Mouse (Mus musculus): Measurements from ENCODE around the gene Rogdi. TPM values are rescaled to one million over a fixed set of nuclear protein-coding genes. Genes with fewer than 3 reads are reported as not detected.

Rogdi gene
- polyA plus RNA-seq (2012; rRNA removed), result 35.8 and 45.7 TPM in 2 replicates
- 39.3 and 42.0 TPM in 2 replicates for polyA plus RNA-seq (2014; fragmentation: Nextera tagmentation; extraction: Ambion mirVana)

- peak within 1 kb of the TSS; percentile 62 for H3K4me2 ChIP-seq (ENCODE audit: low read depth)
- peak within 1 kb of the TSS; percentile 60 to 62 for H3K4me3 ChIP-seq (ENCODE audit: insufficient read depth in 1 of 2, low read depth in 2 of 2, low read length in 2 of 2)
- H3K9me3 ChIP-seq (ENCODE audit: control insufficient read depth, low read length), result no peaks in the 10 kb centered on the region
- ATAC-seq (ENCODE audit: insufficient read depth) (peak; percentile 91), DNase-seq (ENCODE audit: low read depth in 3 of 3, low spot score in 3 of 3) (peak; percentile 97)
- WGBS (ENCODE audit: insufficient replicate concordance), result under 1% methylated on average over 63 of the region's 63 CpGs
- H3K27me3 ChIP-seq (ENCODE audit: control insufficient read depth, insufficient read depth, low read length), result no peaks in the 10 kb centered on the region
- peak within 1 kb of the TSS; percentile 4 for H3K9ac ChIP-seq (replicated peaks)
- H3K27ac ChIP-seq, result no peak within 1 kb of the TSS
- TF ChIP-seq CTCF (IDR thresholded peaks at IDR 0.05; ENCODE audit: low read depth), result peak; percentile 29; the same call in 1 of the 2 replicates
- no peak for TF ChIP-seq EP300 (IDR thresholded peaks at IDR 0.05; ENCODE audit: low read depth)
- H3K36me3 ChIP-seq (replicated peaks; ENCODE audit: control insufficient read depth, insufficient read depth, low read depth), result peaks cover 35% of the 10 kb centered on the region
- peaks cover 7 to 22% of the 10 kb centered on the region in 2 experiments; a peak in 3 of 4 replicates for H3K4me1 ChIP-seq (replicated peaks; ENCODE audit: control insufficient read depth in 2 of 2, insufficient read depth in 2 of 2, low read length in 1 of 2)
Observed at GRCm38 (mm10) chr16:5013054-5013838, at the start of gene Rogdi. TSS of gene Rogdi (minus strand) at chr16:5013553.

- Histone ChIP-seq H3K27ac (no peak overlapping the region), H3K4me1 (replicated peaks; ENCODE audit: control insufficient read depth in 2 of 2, insufficient read depth in 2 of 2, low read length in 1 of 2) (no peaks in the 10 kb centered on the region), H3K9ac (replicated peaks) (no peak overlapping the region), H3K4me3 (ENCODE audit: insufficient read depth in 1 of 2, low read depth in 2 of 2, low read length in 2 of 2) (no peak overlapping the region), H3K9me3 (ENCODE audit: control insufficient read depth, low read length) (no peaks in the 10 kb centered on the region), H3K36me3 (replicated peaks; ENCODE audit: control insufficient read depth, insufficient read depth, low read depth) (peaks cover 50% of the 10 kb centered on the region), H3K4me2 (ENCODE audit: low read depth) (no peak overlapping the region), H3K27me3 (ENCODE audit: control insufficient read depth, insufficient read depth, low read length) (no peaks in the 10 kb centered on the region)
- ATAC-seq (ENCODE audit: insufficient read depth) (no peak), DNase-seq (ENCODE audit: low read depth in 3 of 3, low spot score in 3 of 3) (no peak)
- 77% methylated on average over 1 of the region's 1 CpGs for WGBS (ENCODE audit: insufficient replicate concordance)
- TF ChIP-seq EP300 (IDR thresholded peaks at IDR 0.05; ENCODE audit: low read depth), result no peak
- peak; percentile 45; the same call in 1 of the 2 replicates for TF ChIP-seq CTCF (IDR thresholded peaks at IDR 0.05; ENCODE audit: low read depth)
Observed at GRCm38 (mm10) chr16:5058114-5058513, 44.8 kb upstream of the Rogdi start.

GRCm38 (mm10) chr16:5050251-5051110 is 37.1 kb upstream of the Rogdi start:
- peak overlapping the region; percentile 95 for H3K9ac ChIP-seq (replicated peaks)
- H3K27ac ChIP-seq, result peak overlapping the region; percentile 94
- H3K4me1 ChIP-seq (replicated peaks; ENCODE audit: control insufficient read depth in 2 of 2, insufficient read depth in 2 of 2, low read length in 1 of 2), result peaks cover 7 to 17% of the 10 kb centered on the region in 2 experiments
- no peaks in the 10 kb centered on the region for H3K9me3 ChIP-seq (ENCODE audit: control insufficient read depth, low read length)
- H3K36me3 ChIP-seq (replicated peaks; ENCODE audit: control insufficient read depth, insufficient read depth, low read depth), result peaks cover 39% of the 10 kb centered on the region
- DNase-seq (ENCODE audit: low read depth in 3 of 3, low spot score in 3 of 3) (peak; percentile 50 to 56 (median 51)), ATAC-seq (ENCODE audit: insufficient read depth) (peak; percentile 72)
- WGBS (ENCODE audit: insufficient replicate concordance), result under 1% methylated on average over 72 of the region's 78 CpGs
- H3K4me2 ChIP-seq (ENCODE audit: low read depth), result peak overlapping the region; percentile 83
- no peaks in the 10 kb centered on the region for H3K27me3 ChIP-seq (ENCODE audit: control insufficient read depth, insufficient read depth, low read length)
- peak overlapping the region; percentile 94 to 98 for H3K4me3 ChIP-seq (ENCODE audit: insufficient read depth in 1 of 2, low read depth in 2 of 2, low read length in 2 of 2)
- peak; percentile 26; the same call in 1 of the 2 replicates for TF ChIP-seq CTCF (IDR thresholded peaks at IDR 0.05; ENCODE audit: low read depth)
- TF ChIP-seq EP300 (IDR thresholded peaks at IDR 0.05; ENCODE audit: low read depth), result no peak

DNA sequence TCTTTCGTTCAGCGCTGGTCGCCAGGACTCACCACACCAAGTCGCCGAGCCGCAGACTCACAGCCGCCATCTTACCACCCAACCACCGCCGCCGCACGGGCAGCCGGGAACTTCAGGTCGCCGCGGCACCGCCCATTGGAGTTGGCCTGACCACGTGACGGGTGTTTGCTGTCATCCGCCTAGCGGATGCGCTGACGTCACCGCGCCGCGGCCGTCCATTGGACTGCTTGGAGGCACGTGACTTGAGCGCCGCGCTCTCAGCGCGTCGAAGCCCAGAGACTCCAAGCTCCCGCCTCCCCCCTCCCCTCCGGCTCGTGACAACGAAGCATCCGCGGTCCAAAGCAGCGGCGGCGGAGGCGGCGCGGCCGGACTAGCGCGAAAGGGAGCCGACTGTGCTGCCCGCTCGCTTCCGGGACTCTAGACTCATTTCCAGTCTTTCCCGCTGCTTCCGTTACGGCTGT is 36.5 kb upstream of the Rogdi start, which contains the start of the genes Glyr1 and Ubn1:
Glyr1 (minus strand) TSS at position 90 of the 461 bp plus-strand sequence.
Ubn1 (plus strand) TSS at position 284 of the 461 bp plus-strand sequence.
- ATAC-seq (ENCODE audit: insufficient read depth), result peak; percentile 95
- under 1% methylated on average over 54 of the region's 56 CpGs for WGBS (ENCODE audit: insufficient replicate concordance)

More for the DNA sequence above, 36.5 kb upstream of the Rogdi start, which contains the start of the genes Glyr1 and Ubn1:
- Histone ChIP-seq H3K9me3 (ENCODE audit: control insufficient read depth, low read length) (no peaks in the 10 kb centered on the region), H3K4me2 (ENCODE audit: low read depth) (peak within 1 kb of the TSS; percentile 85), H3K27me3 (ENCODE audit: control insufficient read depth, insufficient read depth, low read length) (no peaks in the 10 kb centered on the region), H3K9ac (replicated peaks) (peak within 1 kb of the TSS; percentile 95), H3K4me1 (replicated peaks; ENCODE audit: control insufficient read depth in 2 of 2, insufficient read depth in 2 of 2, low read length in 1 of 2) (peaks cover 7 to 17% of the 10 kb centered on the region in 2 experiments), H3K36me3 (replicated peaks; ENCODE audit: control insufficient read depth, insufficient read depth, low read depth) (peaks cover 39% of the 10 kb centered on the region), H3K4me3 (ENCODE audit: insufficient read depth in 1 of 2, low read depth in 2 of 2, low read length in 2 of 2) (peak within 1 kb of the TSS; percentile 94 to 98), H3K27ac (peak within 1 kb of the TSS; percentile 94)
- peak; percentile 99 for DNase-seq (ENCODE audit: low read depth in 3 of 3, low spot score in 3 of 3)
- no peak for TF ChIP-seq CTCF (IDR thresholded peaks at IDR 0.05; ENCODE audit: low read depth)
- no peak for TF ChIP-seq EP300 (IDR thresholded peaks at IDR 0.05; ENCODE audit: low read depth)
